Mouse (Mus musculus) intestine, embryonic 14.5 days (tissue): ENCODE results near the gene Gpbar1. TPM values are rescaled to one million over a fixed set of nuclear protein-coding genes. Genes with fewer than 3 reads are reported as not detected.
"Not testable (repeated sequence)": the region's sequence is repeated elsewhere in the genome, so short reads cannot be mapped to it uniquely, and the experiment has no call there.

ENCODE experiments used
- ATAC-seq: fragments of 200-750 bp; cut with Nextera tagmentation; replicated peaks from 2 replicates; pipeline ENCODE4 v1.8.0; 2017; ENCODE audit warnings: low read depth, moderate number of reproducible peaks, moderate TSS enrichment, moderate library complexity; ENCODE audit not compliant: low FRiP score, low TSS enrichment
- DNase-seq: peaks from one replicate; pipeline ENCODE4 v3.0.0-alpha.2; 2018; ENCODE audit warnings: low spot score
- H3K27ac ChIP-seq: fragments of 300-500 bp; sonication (generic); 2 replicates; pipeline ENCODE4 v1.5.1; 2014; ENCODE audit warnings: low read depth, mild to moderate bottlenecking, control low read depth
- H3K27me3 ChIP-seq: fragments of 300-500 bp; sonication (generic); replicated peaks from 2 replicates; pipeline ENCODE4 v1.6.1; 2014; ENCODE audit warnings: low read length, control low read depth; ENCODE audit not compliant: control insufficient read depth, insufficient read depth
- H3K36me3 ChIP-seq: fragments of 300-500 bp; sonication (generic); 2 replicates; pipeline ENCODE4 v1.6.1; 2014; ENCODE audit warnings: low read length, control low read depth; ENCODE audit not compliant: control insufficient read depth, insufficient read depth
- H3K4me1 ChIP-seq: fragments of 300-500 bp; sonication (generic); replicated peaks from 2 replicates; pipeline ENCODE4 v1.6.1; 2014; ENCODE audit warnings: low read length, control low read depth, mixed read lengths; ENCODE audit not compliant: control insufficient read depth, insufficient read depth
- H3K4me2 ChIP-seq: fragments of 300-500 bp; sonication (generic); 2 replicates; pipeline ENCODE4 v1.6.1; 2014; ENCODE audit warnings: low read length
- H3K4me3 ChIP-seq: fragments of 300-500 bp; sonication (generic); 2 replicates; pipeline ENCODE4 v1.5.1; 2014; ENCODE audit warnings: low read depth, low read length, control low read depth, mixed read lengths
- H3K9ac ChIP-seq: fragments of 300-500 bp; sonication (generic); 2 replicates; pipeline ENCODE4 v1.6.1; 2014; ENCODE audit warnings: mild to moderate bottlenecking, low read length
- H3K9me3 ChIP-seq: fragments of 300-500 bp; sonication (generic); 2 replicates; pipeline ENCODE4 v1.6.1; 2016; ENCODE audit warnings: low read length, control low read depth; ENCODE audit not compliant: control insufficient read depth
- WGBS: fragments of 180-500 bp; shearing (Covaris S2); extraction: QIAGEN DNeasy Blood & Tissue Kit; methylation state at CpG from one replicate; pipeline ENCODE4 v1.1.7; 2014; 5-methylcytosine and 5-hydroxymethylcytosine counted together
- polyA plus RNA-seq: library from polyadenylated mRNA; unstranded; fragments of >200 nt; fragmentation: Nextera tagmentation; extraction: Ambion mirVana; gene quantifications from 2 replicates; pipeline ENCODE4 v1.2.1, GENCODE M21; 2014

The Gpbar1 gene
- polyA plus RNA-seq, 1 experiment from 2014 or later, result 9.1 TPM

- Histone ChIP-seq H3K4me3 (no peak overlapping the region), H3K9ac (no peak overlapping the region), H3K27ac (no peak overlapping the region), H3K36me3 (no peaks in the 10 kb centered on the region), H3K4me2 (no peak overlapping the region), H3K9me3 (no peaks in the 10 kb centered on the region), H3K4me1 (peaks cover 5% of the 10 kb centered on the region; the same call in 1 of the 2 replicates), H3K27me3 (no peaks in the 10 kb centered on the region)
- WGBS, result 6% methylated on average over 3 of the region's 3 CpGs
- DNase-seq (no peak), ATAC-seq (peak; percentile 47; the same call in 1 of the 2 replicates)
These were observed 34.8 kb downstream of the Gpbar1 start for GRCm38 (mm10) chr1:74313049-74313692.

DNA sequence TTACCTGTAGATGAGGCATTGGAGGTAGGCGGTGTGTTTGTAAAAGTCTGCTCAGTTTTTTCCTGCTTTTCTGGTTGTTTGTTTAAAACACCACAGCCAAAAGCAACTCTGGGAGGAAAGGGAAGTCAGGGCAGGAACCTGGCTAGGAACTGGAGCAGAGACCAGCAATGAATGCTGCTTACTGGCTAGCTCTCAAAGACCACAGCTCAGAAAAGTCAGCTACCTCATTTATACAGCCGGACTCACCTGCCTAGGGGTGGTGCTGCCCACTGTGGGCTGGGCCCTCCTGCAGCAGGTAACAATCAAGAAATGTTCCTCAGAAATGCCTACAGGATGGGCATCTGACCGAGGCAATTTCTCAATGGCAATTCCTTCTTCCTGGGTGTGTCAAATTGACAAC lies 36.4 kb downstream of the Gpbar1 start:
- Histone ChIP-seq H3K36me3 (no peaks in the 10 kb centered on the region), H3K4me1 (0 out of 2 replicates have a peak, but pooled peaks cover 3% of the 10 kb centered on the region), H3K9me3 (no peaks in the 10 kb centered on the region), H3K4me3 (no peak overlapping the region), H3K4me2 (no peak overlapping the region), H3K27ac (no peak overlapping the region), H3K27me3 (no peaks in the 10 kb centered on the region), H3K9ac (no peak overlapping the region)
- DNase-seq (no peak), ATAC-seq (no peak)
- 86% methylated on average over 3 of the region's 3 CpGs for WGBS

DNA sequence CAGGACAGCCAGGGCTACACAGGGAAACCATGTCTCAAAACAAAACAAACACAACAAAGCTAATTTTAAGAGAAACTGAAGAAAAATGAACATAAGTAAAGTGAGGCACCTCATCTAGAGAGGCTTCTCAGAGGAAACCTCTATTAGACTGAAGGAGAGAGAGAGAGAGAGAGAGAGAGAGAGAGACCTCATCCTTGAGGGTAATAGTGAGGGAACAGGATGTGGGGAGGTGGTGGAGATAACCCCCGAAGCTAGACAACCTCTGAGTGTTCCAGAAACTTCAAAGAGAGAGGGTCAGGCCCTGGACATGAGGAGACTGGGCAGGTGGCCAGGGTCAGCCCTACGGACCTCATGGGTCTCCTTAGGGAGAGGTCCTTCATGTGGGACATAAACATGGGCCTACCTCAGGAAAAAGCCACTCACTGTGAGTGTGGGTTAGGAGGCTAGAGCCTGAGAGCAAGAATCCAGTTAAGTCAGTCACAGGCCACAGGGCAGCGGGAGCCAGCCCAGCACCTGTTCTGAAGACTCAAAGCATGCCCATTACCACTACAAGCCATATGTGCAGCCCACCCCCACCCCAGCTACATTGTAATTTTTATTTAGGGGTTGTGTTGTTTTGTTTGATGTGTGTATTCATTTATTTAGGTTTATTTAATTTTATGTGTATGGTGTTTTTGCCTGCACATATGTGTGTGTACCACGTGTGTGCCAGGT lies 37.9 kb downstream of the Gpbar1 start:
- H3K27ac ChIP-seq, result no peak overlapping the region
- H3K9me3 ChIP-seq, result no peaks in the 10 kb centered on the region
- no peak overlapping the region for H3K4me2 ChIP-seq
- no peaks in the 10 kb centered on the region for H3K36me3 ChIP-seq
- ATAC-seq, result no peak
- whole genome bisulfite sequencing, result 77% methylated on average over 4 of the region's 4 CpGs
- DNase-seq, result no peak
- no peaks in the 10 kb centered on the region for H3K4me1 ChIP-seq
- no peak overlapping the region for H3K9ac ChIP-seq
- no peak overlapping the region for H3K4me3 ChIP-seq
- no peaks in the 10 kb centered on the region for H3K27me3 ChIP-seq

GRCm38 (mm10) chr1:74318711-74319110 lies 40.4 kb downstream of the Gpbar1 start:
- H3K27ac ChIP-seq, result no peak overlapping the region
- H3K9me3 ChIP-seq, result no peaks in the 10 kb centered on the region
- H3K9ac ChIP-seq, result no peak overlapping the region
- H3K4me1 ChIP-seq, result no peaks in the 10 kb centered on the region
- ATAC-seq, result no peak
- 87% methylated on average over 3 of the region's 3 CpGs for WGBS
- DNase-seq, result no peak
- no peak overlapping the region for H3K4me2 ChIP-seq
- no peaks in the 10 kb centered on the region for H3K36me3 ChIP-seq
- H3K27me3 ChIP-seq, result no peaks in the 10 kb centered on the region
- H3K4me3 ChIP-seq, result no peak overlapping the region

- Histone ChIP-seq H3K27ac (no peak overlapping the region), H3K27me3 (no peaks in the 10 kb centered on the region), H3K9ac (no peak overlapping the region), H3K9me3 (no peaks in the 10 kb centered on the region), H3K4me2 (no peak overlapping the region), H3K36me3 (no peaks in the 10 kb centered on the region), H3K4me1 (no peaks in the 10 kb centered on the region), H3K4me3 (no peak overlapping the region)
- no peak for DNase-seq
- 45% methylated on average over 3 of the region's 3 CpGs for WGBS
- ATAC-seq, result no peak
These were observed 43.0 kb downstream of the Gpbar1 start for GRCm38 (mm10) chr1:74321396-74321795.

GRCm38 (mm10) chr1:74326916-74327315 lies 48.6 kb downstream of the Gpbar1 start:
- H3K36me3 ChIP-seq, H3K27me3 ChIP-seq, H3K9ac ChIP-seq, H3K4me1 ChIP-seq, H3K27ac ChIP-seq, H3K9me3 ChIP-seq, H3K4me2 ChIP-seq, H3K4me3 ChIP-seq, DNase-seq, ATAC-seq: not testable (repeated sequence)
- WGBS, result 75% methylated on average over 2 of the region's 2 CpGs

Other genes with a start within 250 kb of the Gpbar1 start
- gene Tns1, start 154.1 kb upstream of the Gpbar1 start, polyA plus RNA-seq, result 27.2 and 28.7 TPM in 2 replicates
- gene Rufy4, start 153.0 kb upstream of the Gpbar1 start, polyA plus RNA-seq, result 0.08 and 0.42 TPM in 2 replicates
- 0.15 and 0.19 TPM in 2 replicates for gene Cxcr2, start 124.6 kb upstream of the Gpbar1 start, polyA plus RNA-seq
- not detected in 2 replicates for gene Cxcr1, start 83.9 kb upstream of the Gpbar1 start, polyA plus RNA-seq
- 436 and 457 TPM in 2 replicates for gene Arpc2, start 42.5 kb upstream of the Gpbar1 start, polyA plus RNA-seq
- gene Aamp, start 6.2 kb downstream of the Gpbar1 start, polyA plus RNA-seq, result 252 and 269 TPM in 2 replicates
- 139 and 142 TPM in 2 replicates for gene Pnkd, start 6.4 kb downstream of the Gpbar1 start, polyA plus RNA-seq
- gene Tmbim1, start 27.1 kb downstream of the Gpbar1 start, polyA plus RNA-seq, result 36.4 and 42.6 TPM in 2 replicates
- gene Catip, start 83.6 kb downstream of the Gpbar1 start, polyA plus RNA-seq, result 0.60 and 0.82 TPM in 2 replicates
- gene Slc11a1, start 96.6 kb downstream of the Gpbar1 start, polyA plus RNA-seq, result 5.9 and 6.6 TPM in 2 replicates
- 86.8 and 87.1 TPM in 2 replicates for gene Ctdsp1, start 113.0 kb downstream of the Gpbar1 start, polyA plus RNA-seq
- 58.1 and 64.7 TPM in 2 replicates for gene Vil1, start 130.8 kb downstream of the Gpbar1 start, polyA plus RNA-seq
- gene Cnot9, start 227.5 kb downstream of the Gpbar1 start, polyA plus RNA-seq, result 76.8 and 77.8 TPM in 2 replicates